Mouse (Mus musculus) stomach, postnatal 0 days (tissue): Measurements from ENCODE around the gene Fpr3.

Experiments used
- CTCF ChIP-seq: IDR thresholded peaks from 2 replicates; pipeline ENCODE4 v1.5.1; 2016; ENCODE audit warnings: antibody characterized with exemption, low read depth, mild to moderate bottlenecking, moderate library complexity
- EP300 ChIP-seq: optimal IDR thresholded peaks from 2 replicates; pipeline ENCODE3; 2016; ENCODE audit warnings: antibody characterized with exemption

DNA sequence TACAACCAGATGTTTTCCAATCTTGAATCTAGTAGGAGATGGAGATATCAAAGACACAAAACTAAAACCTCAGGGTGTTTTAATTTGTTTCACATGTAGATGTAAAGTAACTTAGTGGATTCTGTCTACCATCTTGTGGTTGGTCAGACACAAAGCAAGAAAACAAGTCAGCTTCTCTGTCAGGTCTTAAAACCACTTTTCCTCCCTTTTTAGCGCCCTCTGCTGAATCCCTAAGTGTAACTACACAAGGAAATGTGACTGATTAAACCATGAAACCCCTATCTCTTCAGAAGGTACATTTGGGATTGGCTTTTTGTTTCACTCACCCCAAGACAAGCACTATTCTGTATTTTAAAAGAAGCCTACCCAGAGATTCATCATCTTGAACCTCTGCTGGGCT is 85.8 kb downstream of the Fpr3 start:
- peak; percentile 47 for TF ChIP-seq CTCF
- no peak for TF ChIP-seq EP300
